Mouse (Mus musculus): ENCODE results near the gene Rpsa. TPM values are rescaled to one million over a fixed set of nuclear protein-coding genes. Genes with fewer than 3 reads are reported as not detected.
"Not testable (repeated sequence)": the region's sequence is repeated elsewhere in the genome, so short reads cannot be mapped to it uniquely, and the experiment has no call there.

Gene Rpsa
- 100 to 1,000 TPM; 448 to 470 TPM for total RNA-seq (2021)
- long read RNA-seq, transcript Rpsa-204 (6 exons, 1,599 nt), result minor isoform, 5 of 68 reads
- long read RNA-seq, transcript Rpsa-201 (7 exons, 1,938 nt), result major isoform, 42 of 68 reads
- long read RNA-seq, partial matches to known transcripts, result 18 of 68 reads
- long read RNA-seq, other reads (novel, unspliced or antisense), result 2 of 68 reads

GRCm38 (mm10) chr9:120127538-120128251, at the start of gene Rpsa:
Gene Rpsa, plus strand, starts transcription at chr9:120127689.
- peak; percentile 97 for DNase-seq (ENCODE audit: low spot score in 2 of 2)

- no peak for DNase-seq (ENCODE audit: low spot score in 2 of 2)
These were observed 49.2 kb upstream of the Rpsa start for GRCm38 (mm10) chr9:120078241-120078640.

- DNase-seq (ENCODE audit: low spot score in 2 of 2), result no peak
These were observed 47.6 kb upstream of the Rpsa start for GRCm38 (mm10) chr9:120079901-120080300.

- peak; percentile 43 to 75 for DNase-seq (ENCODE audit: low spot score in 2 of 2)
These were observed 46.9 kb upstream of the Rpsa start for GRCm38 (mm10) chr9:120080546-120081108.

GRCm38 (mm10) chr9:120081247-120081646, 46.2 kb upstream of the Rpsa start:
- no peak for DNase-seq (ENCODE audit: low spot score in 2 of 2)

- peak; percentile 69 to 86 for DNase-seq (ENCODE audit: low spot score in 2 of 2)
These were observed 45.5 kb upstream of the Rpsa start for GRCm38 (mm10) chr9:120081967-120082366.

GRCm38 (mm10) chr9:120082691-120083090, 44.8 kb upstream of the Rpsa start:
- no peak for DNase-seq (ENCODE audit: low spot score in 2 of 2)

- DNase-seq (ENCODE audit: low spot score in 2 of 2), result no peak
These were observed 44.2 kb upstream of the Rpsa start for GRCm38 (mm10) chr9:120083158-120083894.

- DNase-seq (ENCODE audit: low spot score in 2 of 2), result no peak
These were observed 43.1 kb upstream of the Rpsa start for GRCm38 (mm10) chr9:120084406-120084805.

GRCm38 (mm10) chr9:120089125-120089524, 38.4 kb upstream of the Rpsa start:
- DNase-seq (ENCODE audit: low spot score in 2 of 2), result no peak

- DNase-seq (ENCODE audit: low spot score in 2 of 2), result no peak
These were observed 36.4 kb upstream of the Rpsa start for GRCm38 (mm10) chr9:120091086-120091485.

- DNase-seq (ENCODE audit: low spot score in 2 of 2), result no peak
These were observed 35.7 kb upstream of the Rpsa start, which contains the start of gene Ccr8 for GRCm38 (mm10) chr9:120091696-120092238. Gene Ccr8, plus strand, starts transcription at chr9:120092114.

GRCm38 (mm10) chr9:120093701-120094100, 33.8 kb upstream of the Rpsa start:
- no peak for DNase-seq (ENCODE audit: low spot score in 2 of 2)

GRCm38 (mm10) chr9:120095886-120096285, 31.6 kb upstream of the Rpsa start:
- no peak for DNase-seq (ENCODE audit: low spot score in 2 of 2)

GRCm38 (mm10) chr9:120098682-120099081, 28.8 kb upstream of the Rpsa start:
- DNase-seq (ENCODE audit: low spot score in 2 of 2), result peak; percentile 42 to 82

GRCm38 (mm10) chr9:120099304-120099703, 28.2 kb upstream of the Rpsa start:
- no peak for DNase-seq (ENCODE audit: low spot score in 2 of 2)

GRCm38 (mm10) chr9:120101165-120101564, 26.3 kb upstream of the Rpsa start:
- no peak for DNase-seq (ENCODE audit: low spot score in 2 of 2)

- DNase-seq (ENCODE audit: low spot score in 2 of 2), result not testable (repeated sequence)
These were observed 18.5 kb upstream of the Rpsa start for GRCm38 (mm10) chr9:120108953-120109352.

- peak; percentile 93 to 97 for DNase-seq (ENCODE audit: low spot score in 2 of 2)
These were observed 17.1 kb upstream of the Rpsa start, which contains the start of gene Slc25a38 for GRCm38 (mm10) chr9:120110211-120111018. Gene Slc25a38, plus strand, starts transcription at chr9:120110374.

GRCm38 (mm10) chr9:120111156-120111945, 16.1 kb upstream of the Rpsa start:
- DNase-seq (ENCODE audit: low spot score in 2 of 2), result no peak
